15 mouse cellular contexts compared by ENCODE assay signal in genomic region chr2:142222926-142223325, GRCm38 (mm10).
"Had no signal": no experiment of that assay in that cellular context is flagged by ENCODE, and none has a peak within 500 bp of the region (broad histone marks: within the 10 kb centered on the region; RNA-seq: fewer than 3 reads in every experiment).

No protein-coding gene starts in this region.

- H3K9me3 ChIP-seq: neural tube, embryonic 13.5 days; neural tube, embryonic 15.5 days; stomach, embryonic 15.5 days had no signal

- H3K4me1 ChIP-seq: stomach, embryonic 15.5 days had no signal

- DNase-seq: right cerebral cortex, adult 18-20 months; right cerebral cortex, postnatal 14 days; right cerebral cortex, postnatal 25 days; right cerebral cortex, postnatal 4 days; spleen, adult 18-20 months; thymus, adult 18-20 months; thymus, adult 2 months; thymus, postnatal 14 days; thymus, postnatal 25 days; thymus, postnatal 36 days; thymus, postnatal 4 days had no signal

- H3K36me3 ChIP-seq: neural tube, embryonic 13.5 days; neural tube, embryonic 15.5 days; stomach, embryonic 15.5 days had no signal

- H3K9ac ChIP-seq: neural tube, embryonic 13.5 days; neural tube, embryonic 15.5 days; stomach, embryonic 15.5 days had no signal

- H3K4me3 ChIP-seq: neural tube, embryonic 13.5 days; neural tube, embryonic 15.5 days; stomach, embryonic 15.5 days had no signal

- H3K27me3 ChIP-seq: neural tube, embryonic 13.5 days; neural tube, embryonic 15.5 days; stomach, embryonic 15.5 days had no signal

- H3K27ac ChIP-seq: neural tube, embryonic 13.5 days; neural tube, embryonic 15.5 days; stomach, embryonic 15.5 days; stomach, postnatal 0 days had no signal

- H3K4me2 ChIP-seq: neural tube, embryonic 13.5 days; neural tube, embryonic 15.5 days; stomach, embryonic 15.5 days had no signal
